Mouse (Mus musculus) splenic B cell, adult 2 months (primary cell): ENCODE measurements around the gene Lcp2.

Experiments used
- DNase-seq: peaks from one replicate; pipeline ENCODE4 v3.0.0-alpha.2; 2011; ENCODE audit warnings: low read depth, low spot score
- H3K27me3 ChIP-seq: 2 replicates; pipeline ENCODE4 v1.6.1; 2012; ENCODE audit warnings: mild to moderate bottlenecking, low read length, moderate library complexity, mixed read lengths; ENCODE audit not compliant: control insufficient read depth, poor library complexity, insufficient read depth, severe bottlenecking
- H3K36me3 ChIP-seq: 2 replicates; pipeline ENCODE4 v1.6.1; 2012; ENCODE audit warnings: mild to moderate bottlenecking, low read length, moderate library complexity, mixed read lengths; ENCODE audit not compliant: control insufficient read depth, poor library complexity, insufficient read depth, severe bottlenecking

Gene Lcp2

GRCm38 (mm10) chr11:34058332-34058731 is 11.6 kb downstream of the Lcp2 start:
- no peak for DNase-seq
- Histone ChIP-seq H3K27me3 (no peaks in the 10 kb centered on the region), H3K36me3 (no peaks in the 10 kb centered on the region)

DNA sequence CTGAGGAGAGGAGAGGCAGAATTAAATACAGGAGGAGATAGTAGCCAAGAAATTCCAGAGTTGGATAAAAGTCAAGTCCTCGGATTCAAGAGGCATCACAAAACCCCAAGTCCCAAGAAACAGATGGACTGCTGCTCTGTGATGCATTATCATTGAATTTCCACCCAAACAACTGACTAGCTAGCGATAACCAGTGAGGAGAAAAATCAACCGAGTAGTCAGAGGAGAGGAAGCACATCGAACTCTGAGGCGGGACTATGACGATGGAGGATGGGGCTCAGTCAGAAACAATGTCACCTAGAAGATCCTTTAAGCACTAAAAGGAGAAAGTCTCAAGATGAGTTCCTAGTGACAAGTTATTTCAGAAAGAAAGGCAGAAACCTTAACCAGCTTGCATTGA is 12.2 kb downstream of the Lcp2 start:
- no peak for DNase-seq
- Histone ChIP-seq H3K27me3 (no peaks in the 10 kb centered on the region), H3K36me3 (no peaks in the 10 kb centered on the region)

GRCm38 (mm10) chr11:34061740-34062139 is 15.0 kb downstream of the Lcp2 start:
- Histone ChIP-seq H3K36me3 (no peaks in the 10 kb centered on the region), H3K27me3 (no peaks in the 10 kb centered on the region)
- DNase-seq, result no peak

DNA sequence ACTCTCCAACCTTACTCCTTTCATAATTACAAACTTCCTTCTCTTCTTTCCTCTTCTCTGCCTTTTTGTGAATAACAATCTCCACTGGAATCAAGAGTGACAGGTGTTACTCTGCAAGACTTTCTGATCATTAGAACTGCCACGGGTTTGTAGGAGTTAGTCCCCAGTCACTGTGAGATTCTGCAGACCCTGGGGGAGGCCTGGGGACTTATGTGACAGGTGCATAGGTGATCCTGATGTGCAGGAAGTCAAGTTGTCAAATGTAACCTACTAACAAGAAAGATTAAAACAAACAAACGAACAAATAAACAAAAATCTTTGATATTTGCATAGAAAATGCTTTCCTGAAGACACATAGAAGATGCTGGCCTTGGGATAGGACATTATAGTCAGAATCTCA is 16.5 kb downstream of the Lcp2 start:
- Histone ChIP-seq H3K36me3 (no peaks in the 10 kb centered on the region), H3K27me3 (no peaks in the 10 kb centered on the region)
- no peak for DNase-seq

- no peaks in the 10 kb centered on the region for H3K27me3 ChIP-seq
- H3K36me3 ChIP-seq, result no peaks in the 10 kb centered on the region
- peak; percentile 32 for DNase-seq
Observed at GRCm38 (mm10) chr11:34063702-34064485, 17.2 kb downstream of the Lcp2 start.

- no peak for DNase-seq
- H3K27me3 ChIP-seq, result no peaks in the 10 kb centered on the region
- H3K36me3 ChIP-seq, result no peaks in the 10 kb centered on the region
Observed at GRCm38 (mm10) chr11:34070596-34070995, 23.9 kb downstream of the Lcp2 start.

DNA sequence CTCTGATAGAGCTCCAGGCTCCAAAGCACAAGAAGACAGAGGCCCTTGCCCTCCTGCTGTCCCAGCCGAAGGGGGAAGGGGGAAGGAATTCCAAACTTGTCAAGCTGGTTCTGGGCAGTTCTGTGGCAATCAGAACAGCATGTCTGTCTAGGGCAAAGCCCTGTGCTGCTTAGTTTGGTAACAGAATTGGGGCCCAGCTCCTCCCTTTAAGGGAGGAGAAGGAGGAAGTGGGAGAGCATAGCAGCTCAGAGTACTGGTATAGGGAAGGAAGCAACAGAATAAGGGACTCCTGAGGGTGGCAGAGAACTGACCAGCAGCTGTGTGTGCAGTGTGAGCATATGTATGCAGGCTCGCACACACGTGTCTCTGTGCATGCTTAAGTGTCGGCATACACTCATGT is 25.6 kb downstream of the Lcp2 start:
- Histone ChIP-seq H3K36me3 (no peaks in the 10 kb centered on the region), H3K27me3 (no peaks in the 10 kb centered on the region)
- DNase-seq, result no peak

DNA sequence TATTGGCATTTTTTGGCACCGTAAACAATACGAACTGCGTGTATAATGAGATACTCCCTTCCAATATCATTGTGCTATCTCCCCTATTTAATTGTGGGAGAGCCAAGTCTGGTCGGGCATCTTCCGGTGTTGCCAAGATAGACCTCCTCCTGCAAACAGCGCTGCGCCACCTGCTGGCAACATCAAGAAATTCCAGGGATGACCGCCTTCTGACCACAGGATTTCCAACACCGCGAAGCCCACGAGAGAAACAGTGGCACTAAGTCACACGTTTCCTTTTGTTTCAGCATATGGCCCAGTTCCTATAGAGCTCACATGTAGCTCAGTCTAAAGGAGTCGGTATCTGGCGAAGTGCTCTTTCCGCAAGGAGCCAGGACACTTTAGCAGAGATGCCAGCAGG is 27.1 kb downstream of the Lcp2 start:
- peak; percentile 71 for DNase-seq
- no peaks in the 10 kb centered on the region for H3K36me3 ChIP-seq
- no peaks in the 10 kb centered on the region; the same call in 1 of the 2 replicates for H3K27me3 ChIP-seq

- no peaks in the 10 kb centered on the region; the same call in 1 of the 2 replicates for H3K27me3 ChIP-seq
- no peaks in the 10 kb centered on the region for H3K36me3 ChIP-seq
- no peak for DNase-seq
Observed at GRCm38 (mm10) chr11:34077870-34078269, 31.1 kb downstream of the Lcp2 start.

DNA sequence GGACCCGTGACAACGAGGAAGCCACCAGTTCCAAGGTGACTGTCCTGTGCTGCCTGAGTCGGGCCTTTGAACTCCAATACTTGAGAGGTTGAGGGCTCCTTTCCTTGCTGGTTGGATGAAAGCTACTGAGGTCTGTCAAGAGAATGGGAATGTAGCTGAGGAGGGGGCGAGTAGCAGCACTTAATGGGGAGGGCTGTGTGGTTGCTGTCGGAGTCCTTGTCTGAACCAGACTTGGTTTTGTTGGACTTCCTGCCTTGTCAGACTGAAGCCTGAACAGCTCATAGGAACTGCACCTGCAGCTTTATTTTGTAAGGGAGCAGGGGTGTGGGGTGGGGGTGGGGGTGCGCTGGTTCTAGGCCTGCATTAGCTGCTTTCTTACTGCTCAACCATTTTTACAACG is 31.9 kb downstream of the Lcp2 start:
- no peak for DNase-seq
- Histone ChIP-seq H3K27me3 (no peaks in the 10 kb centered on the region; the same call in 1 of the 2 replicates), H3K36me3 (no peaks in the 10 kb centered on the region)

GRCm38 (mm10) chr11:34079542-34080464 is 33.1 kb downstream of the Lcp2 start:
- Histone ChIP-seq H3K36me3 (no peaks in the 10 kb centered on the region), H3K27me3 (no peaks in the 10 kb centered on the region; the same call in 1 of the 2 replicates)
- DNase-seq, result no peak

GRCm38 (mm10) chr11:34083795-34084194 is 37.1 kb downstream of the Lcp2 start:
- H3K36me3 ChIP-seq, result no peaks in the 10 kb centered on the region
- no peak for DNase-seq
- H3K27me3 ChIP-seq, result no peaks in the 10 kb centered on the region

GRCm38 (mm10) chr11:34084639-34085038 is 37.9 kb downstream of the Lcp2 start:
- no peaks in the 10 kb centered on the region for H3K36me3 ChIP-seq
- no peak for DNase-seq
- no peaks in the 10 kb centered on the region for H3K27me3 ChIP-seq

DNA sequence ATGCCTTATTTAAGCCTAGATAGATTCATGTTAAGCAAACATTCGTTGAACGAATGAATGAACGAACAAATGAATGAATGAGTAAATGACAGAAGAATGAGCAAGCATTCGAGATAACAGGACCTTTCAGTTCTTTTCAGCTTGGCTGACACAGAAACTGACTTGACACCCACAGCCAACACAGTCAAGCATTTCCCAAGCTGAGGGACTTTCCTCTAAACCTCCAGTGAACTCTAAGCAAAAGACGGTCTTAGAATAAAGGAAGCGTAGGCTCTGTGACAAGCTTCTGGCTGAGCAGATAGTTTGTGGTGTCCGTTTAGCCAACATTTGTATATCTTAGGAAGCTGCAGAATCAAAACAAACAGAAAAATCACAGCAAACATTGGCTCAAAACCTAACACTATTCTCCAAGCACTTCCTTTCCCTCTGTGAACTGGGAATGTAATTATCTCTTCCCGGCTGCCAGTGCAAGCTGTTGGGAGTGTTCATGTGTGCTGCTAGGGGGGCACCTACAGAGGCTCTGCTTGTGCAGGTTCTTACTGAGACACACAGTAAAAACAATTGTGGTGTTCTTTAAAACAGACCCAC is 39.5 kb downstream of the Lcp2 start:
- DNase-seq, result no peak
- Histone ChIP-seq H3K36me3 (no peaks in the 10 kb centered on the region), H3K27me3 (no peaks in the 10 kb centered on the region)

DNA sequence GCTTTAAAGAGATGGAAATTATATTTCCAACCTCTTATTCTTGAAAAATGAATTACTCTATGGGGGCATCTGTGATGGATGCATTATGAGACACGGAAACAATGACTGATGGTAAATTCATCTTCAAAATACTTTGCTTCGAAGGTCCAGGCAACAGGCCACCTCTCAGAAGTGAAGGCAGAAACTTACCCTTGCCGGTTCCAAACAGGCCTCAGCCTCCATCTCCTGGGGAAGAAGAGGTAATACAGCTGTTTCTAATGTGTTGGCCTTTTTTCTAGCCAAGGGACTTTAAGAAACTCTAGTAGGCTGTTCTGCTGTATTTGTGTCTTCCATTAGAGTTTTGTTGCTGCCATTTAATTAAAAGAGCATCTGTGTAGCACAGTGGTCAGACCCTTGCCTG is 40.3 kb downstream of the Lcp2 start:
- no peak for DNase-seq
- no peaks in the 10 kb centered on the region for H3K36me3 ChIP-seq
- H3K27me3 ChIP-seq, result no peaks in the 10 kb centered on the region
